Mouse (Mus musculus): ENCODE results near the gene Thyn1. TPM values are rescaled to one million over a fixed set of nuclear protein-coding genes. Genes with fewer than 3 reads are reported as not detected.

Thyn1 gene
- polyA plus RNA-seq, 1 experiment from 2014 or later: 95.5 TPM

DNA sequence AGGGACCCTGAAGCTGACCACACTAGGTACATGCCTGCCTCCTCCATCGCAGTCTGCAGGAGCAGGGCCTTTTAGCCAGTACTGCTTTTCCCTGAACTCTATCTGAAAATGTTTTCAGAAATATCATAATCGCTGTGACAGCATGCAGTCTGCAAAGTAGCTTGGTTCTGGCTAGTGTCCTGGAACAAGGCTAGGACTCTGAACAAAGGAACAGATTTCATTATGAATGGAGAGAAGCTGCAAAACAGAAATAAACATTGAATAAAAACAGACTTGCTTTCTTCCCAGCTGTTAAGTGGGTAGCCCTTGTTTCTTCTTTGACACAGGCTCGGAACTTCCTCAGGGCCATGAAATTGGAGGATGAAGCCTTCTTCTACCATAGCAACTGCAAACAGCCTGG is 5.7 kb downstream of the Thyn1 start:
- H3K36me3 ChIP-seq: peaks cover 80% of the 10 kb centered on the region
- ATAC-seq (ENCODE audit: extremely low read depth, insufficient number of reproducible peaks, low FRiP score, low TSS enrichment): no peak
- H3K4me3 ChIP-seq: no peak overlapping the region
- no peaks in the 10 kb centered on the region for H3K27me3 ChIP-seq (replicated peaks)
- 88% methylated on average over 3 of the region's 3 CpGs for WGBS
- no peak overlapping the region for H3K4me2 ChIP-seq
- no peak overlapping the region for H3K27ac ChIP-seq (replicated peaks)
- no peaks in the 10 kb centered on the region for H3K9me3 ChIP-seq
- peaks cover 12% of the 10 kb centered on the region for H3K4me1 ChIP-seq
- H3K9ac ChIP-seq: no peak overlapping the region

DNA sequence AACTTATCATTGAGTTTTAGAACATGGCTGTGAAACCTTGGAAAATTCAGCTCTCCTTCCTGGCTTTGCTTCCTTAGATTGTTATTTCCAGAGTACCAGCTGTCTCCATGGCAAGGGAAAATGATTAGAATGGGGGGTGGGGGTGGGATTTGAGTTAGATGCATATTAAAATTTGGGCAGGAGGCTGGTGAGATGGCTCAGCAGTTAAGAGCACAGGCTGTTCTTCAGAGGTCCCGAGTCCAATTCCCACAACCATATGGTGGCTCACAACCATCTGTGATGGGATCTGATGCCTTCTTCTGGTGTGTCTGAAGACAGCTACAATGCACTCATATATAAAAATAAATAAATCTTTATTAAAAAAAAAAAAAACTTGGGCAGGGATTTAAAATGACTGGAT is 6.4 kb downstream of the Thyn1 start:
- Histone ChIP-seq H3K27ac (replicated peaks) (no peak overlapping the region), H3K27me3 (replicated peaks) (no peaks in the 10 kb centered on the region), H3K9me3 (no peaks in the 10 kb centered on the region), H3K9ac (no peak overlapping the region), H3K36me3 (peaks cover 86% of the 10 kb centered on the region), H3K4me2 (no peak overlapping the region), H3K4me3 (no peak overlapping the region), H3K4me1 (peaks cover 5% of the 10 kb centered on the region)
- WGBS: 85% methylated on average over 1 of the region's 1 CpGs
- no peak for ATAC-seq (ENCODE audit: extremely low read depth, insufficient number of reproducible peaks, low FRiP score, low TSS enrichment)

DNA sequence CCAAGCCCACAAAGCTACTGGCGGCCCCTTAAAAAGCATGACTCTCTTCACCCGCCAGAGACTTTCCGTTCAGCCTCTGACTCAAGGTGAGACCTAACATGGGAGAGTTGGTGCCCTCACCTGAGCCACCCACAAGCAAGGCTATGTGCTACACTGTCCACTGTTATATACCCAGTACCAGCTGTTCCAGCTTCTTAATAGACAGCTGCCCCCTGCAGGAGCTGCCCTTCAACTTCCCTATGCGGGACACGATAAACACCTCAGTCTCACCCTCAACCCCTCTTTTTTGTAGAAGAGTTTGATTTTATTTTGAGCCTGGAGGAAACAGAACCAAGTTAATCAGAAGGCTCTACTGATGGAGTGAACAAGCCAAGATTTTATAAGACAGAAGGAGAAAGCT is 7.4 kb downstream of the Thyn1 start:
- H3K27me3 ChIP-seq (replicated peaks): no peaks in the 10 kb centered on the region
- ATAC-seq (ENCODE audit: extremely low read depth, insufficient number of reproducible peaks, low FRiP score, low TSS enrichment): no peak
- H3K9ac ChIP-seq: no peak overlapping the region
- H3K9me3 ChIP-seq: no peaks in the 10 kb centered on the region
- no peak overlapping the region for H3K4me2 ChIP-seq
- H3K36me3 ChIP-seq: peaks cover 95% of the 10 kb centered on the region
- H3K4me3 ChIP-seq: no peak overlapping the region
- H3K4me1 ChIP-seq: no peaks in the 10 kb centered on the region
- no peak overlapping the region for H3K27ac ChIP-seq (replicated peaks)
- whole genome bisulfite sequencing: 90% methylated on average over 5 of the region's 5 CpGs

DNA sequence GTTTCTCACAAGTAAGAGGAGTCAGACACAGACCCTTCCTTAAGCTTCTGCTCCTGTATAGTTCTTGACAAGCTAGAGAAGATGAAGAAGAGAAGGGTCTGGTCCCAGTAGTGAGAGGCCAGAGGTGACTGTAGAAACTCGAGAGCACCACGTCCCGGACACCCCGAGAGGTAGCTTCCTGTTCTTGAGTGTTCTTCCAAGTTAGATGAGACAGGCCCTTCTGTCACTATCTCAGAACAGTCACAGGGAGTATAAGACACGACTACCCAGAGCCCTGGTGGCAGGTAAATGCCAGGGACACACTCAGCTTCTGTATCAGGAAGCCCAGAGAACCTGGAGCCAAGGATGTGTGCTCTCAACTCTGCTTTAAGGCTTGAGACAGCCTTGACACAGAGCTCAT is 9.7 kb downstream of the Thyn1 start:
- ATAC-seq (ENCODE audit: extremely low read depth, insufficient number of reproducible peaks, low FRiP score, low TSS enrichment): no peak
- Histone ChIP-seq H3K9me3 (no peaks in the 10 kb centered on the region), H3K27me3 (replicated peaks) (no peaks in the 10 kb centered on the region), H3K9ac (no peak overlapping the region), H3K4me1 (no peaks in the 10 kb centered on the region), H3K4me2 (no peak overlapping the region), H3K4me3 (no peak overlapping the region), H3K27ac (replicated peaks) (no peak overlapping the region), H3K36me3 (peaks cover 99% of the 10 kb centered on the region)
- 73% methylated on average over 5 of the region's 5 CpGs for WGBS

DNA sequence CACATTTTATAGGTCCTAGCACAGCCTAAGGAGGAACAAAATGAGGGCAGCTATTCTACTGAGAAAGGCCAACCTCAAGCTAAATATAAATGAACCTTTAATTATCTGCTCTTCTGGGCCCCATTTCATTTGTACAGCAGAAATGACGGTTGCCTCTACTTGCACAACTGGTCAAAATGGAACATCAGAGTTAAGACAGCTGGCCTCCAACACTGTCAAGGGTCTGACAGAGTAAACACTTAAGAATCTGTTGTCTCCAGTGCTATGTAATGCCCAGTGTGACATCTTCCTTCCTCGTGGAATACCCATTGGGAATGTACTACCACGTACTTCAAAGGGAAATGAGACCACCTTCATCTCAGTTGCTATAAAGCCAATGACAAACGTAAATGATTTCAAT is 12.1 kb downstream of the Thyn1 start:
- no peak overlapping the region for H3K27ac ChIP-seq (replicated peaks)
- no peaks in the 10 kb centered on the region for H3K4me1 ChIP-seq
- no peak overlapping the region for H3K4me2 ChIP-seq
- no peaks in the 10 kb centered on the region for H3K9me3 ChIP-seq
- no peaks in the 10 kb centered on the region for H3K27me3 ChIP-seq (replicated peaks)
- no peak overlapping the region for H3K4me3 ChIP-seq
- 83% methylated on average over 4 of the region's 4 CpGs for WGBS
- ATAC-seq (ENCODE audit: extremely low read depth, insufficient number of reproducible peaks, low FRiP score, low TSS enrichment): no peak
- H3K9ac ChIP-seq: no peak overlapping the region
- H3K36me3 ChIP-seq: peaks cover 99% of the 10 kb centered on the region

DNA sequence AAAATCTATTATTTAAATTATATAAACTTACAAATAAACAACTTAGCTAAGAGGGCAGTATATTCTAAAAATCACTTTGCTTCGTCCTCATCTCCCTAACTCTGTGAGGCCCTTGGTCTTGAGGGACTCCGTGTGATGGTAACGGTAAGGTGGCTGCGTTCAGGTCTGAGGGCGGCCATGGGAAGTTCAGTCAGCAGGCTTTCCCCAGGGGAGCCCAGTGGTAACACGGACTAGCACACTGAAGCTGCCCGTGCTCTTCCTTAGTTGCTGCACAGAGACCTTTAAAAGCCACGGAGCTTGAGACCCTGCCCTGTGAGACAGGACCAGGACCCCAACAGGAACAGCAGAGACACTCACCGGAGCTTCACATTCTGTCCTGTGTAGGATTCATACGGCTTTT is 19.5 kb downstream of the Thyn1 start:
- no peak overlapping the region for H3K27ac ChIP-seq (replicated peaks)
- ATAC-seq (ENCODE audit: extremely low read depth, insufficient number of reproducible peaks, low FRiP score, low TSS enrichment): no peak
- H3K4me3 ChIP-seq: no peak overlapping the region
- no peaks in the 10 kb centered on the region for H3K9me3 ChIP-seq
- peaks cover 67% of the 10 kb centered on the region for H3K36me3 ChIP-seq
- no peaks in the 10 kb centered on the region for H3K27me3 ChIP-seq (replicated peaks)
- H3K9ac ChIP-seq: no peak overlapping the region
- no peak overlapping the region for H3K4me2 ChIP-seq
- WGBS: 94% methylated on average over 10 of the region's 10 CpGs
- no peaks in the 10 kb centered on the region for H3K4me1 ChIP-seq

DNA sequence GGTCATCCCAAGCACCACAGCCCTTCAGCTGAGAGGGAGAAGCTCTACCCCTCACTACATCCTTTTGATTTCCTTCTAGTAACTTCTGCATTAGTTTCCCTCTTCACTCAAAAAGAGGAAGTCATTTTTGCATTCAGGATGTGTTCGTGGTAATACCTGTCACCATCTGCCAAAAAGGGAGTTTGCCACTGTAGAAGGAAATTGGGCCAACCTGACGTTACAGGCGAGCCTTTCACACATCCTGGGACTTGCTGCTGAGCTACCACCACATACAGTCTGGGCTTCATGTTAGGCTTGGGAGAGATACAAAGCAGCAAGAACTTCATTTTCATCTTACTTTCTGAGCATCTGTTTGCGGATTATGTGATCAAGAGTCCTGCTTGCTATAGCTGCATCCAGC is 24.2 kb downstream of the Thyn1 start:
- 83% methylated on average over 4 of the region's 4 CpGs for WGBS
- Histone ChIP-seq H3K27me3 (replicated peaks) (no peaks in the 10 kb centered on the region), H3K27ac (replicated peaks) (no peak overlapping the region), H3K4me2 (no peak overlapping the region), H3K9me3 (no peaks in the 10 kb centered on the region), H3K36me3 (peaks cover 37% of the 10 kb centered on the region), H3K9ac (no peak overlapping the region), H3K4me1 (peaks cover 25% of the 10 kb centered on the region), H3K4me3 (no peak overlapping the region)
- no peak for ATAC-seq (ENCODE audit: extremely low read depth, insufficient number of reproducible peaks, low FRiP score, low TSS enrichment)

DNA sequence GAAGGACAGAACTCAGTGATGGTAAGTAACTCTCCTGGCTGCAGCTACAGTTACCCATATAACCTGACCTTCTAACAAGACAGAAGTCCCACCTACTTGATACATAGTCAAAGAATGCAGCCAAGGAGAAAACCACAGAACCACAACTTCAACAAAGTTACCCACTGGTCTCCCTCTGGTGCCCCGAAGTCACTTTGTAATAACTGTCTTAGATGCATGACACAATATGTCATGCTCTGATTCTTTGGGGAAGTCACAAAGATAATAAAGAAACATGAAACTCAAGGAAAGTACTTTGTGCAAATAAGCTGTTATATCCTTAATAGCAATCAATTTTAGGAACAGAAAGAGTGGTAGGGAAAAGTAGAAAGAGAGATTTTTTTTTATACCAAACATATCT is 27.2 kb downstream of the Thyn1 start:
- Histone ChIP-seq H3K27me3 (replicated peaks) (no peaks in the 10 kb centered on the region), H3K9ac (no peak overlapping the region), H3K4me1 (peaks cover 39% of the 10 kb centered on the region), H3K27ac (replicated peaks) (no peak overlapping the region), H3K4me2 (peak overlapping the region; percentile 97), H3K36me3 (peaks cover 26% of the 10 kb centered on the region), H3K4me3 (peak overlapping the region; percentile 8; the same call in 1 of the 2 replicates), H3K9me3 (no peaks in the 10 kb centered on the region)
- ATAC-seq (ENCODE audit: extremely low read depth, insufficient number of reproducible peaks, low FRiP score, low TSS enrichment): no peak
- WGBS: 67% methylated on average over 1 of the region's 1 CpGs

DNA sequence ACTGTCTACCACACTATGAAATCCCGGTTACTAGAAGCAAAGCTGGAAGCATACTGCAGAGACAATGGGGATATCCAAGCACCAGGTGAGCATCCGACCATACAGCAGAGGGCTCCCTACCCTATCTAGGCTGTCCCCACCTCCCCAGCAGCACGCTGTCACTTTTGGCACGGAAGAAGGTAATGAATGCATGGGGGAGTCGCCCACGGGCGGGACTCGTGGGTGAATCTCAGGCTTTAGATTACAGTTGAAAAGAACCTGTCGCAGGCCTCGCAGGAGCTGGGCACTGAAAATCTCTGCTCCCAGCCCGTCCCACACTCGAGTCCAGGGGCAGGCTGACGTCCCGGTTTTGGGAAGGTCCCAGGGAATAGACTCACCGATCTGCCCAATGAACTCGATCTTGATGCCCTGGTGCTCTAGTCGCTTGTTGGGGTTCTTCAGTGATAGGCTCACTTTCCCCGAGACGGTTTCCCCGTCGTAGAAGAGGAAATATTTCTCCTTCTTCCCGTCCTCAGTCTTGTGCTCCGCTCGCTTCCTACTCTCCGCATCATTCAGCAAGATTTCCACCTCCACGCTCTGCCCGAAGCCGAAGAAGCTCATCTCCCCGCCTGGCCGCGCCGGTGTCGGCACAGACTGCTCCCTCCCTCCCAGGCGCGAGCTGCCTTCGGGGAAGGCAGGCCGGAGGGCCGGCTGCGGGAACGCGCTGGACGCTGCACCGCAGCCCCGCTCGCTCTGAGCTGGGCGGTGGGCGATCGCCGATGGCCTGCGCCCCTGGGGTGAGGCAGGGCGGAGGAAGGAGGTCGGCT is 29.7 kb downstream of the Thyn1 start:
- peaks cover 48% of the 10 kb centered on the region for H3K4me1 ChIP-seq
- peak; percentile 7; the same call in 1 of the 2 replicates for ATAC-seq (ENCODE audit: extremely low read depth, insufficient number of reproducible peaks, low FRiP score, low TSS enrichment)
- H3K9me3 ChIP-seq: no peaks in the 10 kb centered on the region
- under 1% methylated on average over 52 of the region's 52 CpGs for WGBS
- no peaks in the 10 kb centered on the region for H3K27me3 ChIP-seq (replicated peaks)
- H3K9ac ChIP-seq: peak overlapping the region; percentile 99
- peak overlapping the region; percentile 99 for H3K4me3 ChIP-seq
- H3K36me3 ChIP-seq: peaks cover 18% of the 10 kb centered on the region
- H3K27ac ChIP-seq (replicated peaks): peak overlapping the region; percentile 93
- H3K4me2 ChIP-seq: peak overlapping the region; percentile 97

DNA sequence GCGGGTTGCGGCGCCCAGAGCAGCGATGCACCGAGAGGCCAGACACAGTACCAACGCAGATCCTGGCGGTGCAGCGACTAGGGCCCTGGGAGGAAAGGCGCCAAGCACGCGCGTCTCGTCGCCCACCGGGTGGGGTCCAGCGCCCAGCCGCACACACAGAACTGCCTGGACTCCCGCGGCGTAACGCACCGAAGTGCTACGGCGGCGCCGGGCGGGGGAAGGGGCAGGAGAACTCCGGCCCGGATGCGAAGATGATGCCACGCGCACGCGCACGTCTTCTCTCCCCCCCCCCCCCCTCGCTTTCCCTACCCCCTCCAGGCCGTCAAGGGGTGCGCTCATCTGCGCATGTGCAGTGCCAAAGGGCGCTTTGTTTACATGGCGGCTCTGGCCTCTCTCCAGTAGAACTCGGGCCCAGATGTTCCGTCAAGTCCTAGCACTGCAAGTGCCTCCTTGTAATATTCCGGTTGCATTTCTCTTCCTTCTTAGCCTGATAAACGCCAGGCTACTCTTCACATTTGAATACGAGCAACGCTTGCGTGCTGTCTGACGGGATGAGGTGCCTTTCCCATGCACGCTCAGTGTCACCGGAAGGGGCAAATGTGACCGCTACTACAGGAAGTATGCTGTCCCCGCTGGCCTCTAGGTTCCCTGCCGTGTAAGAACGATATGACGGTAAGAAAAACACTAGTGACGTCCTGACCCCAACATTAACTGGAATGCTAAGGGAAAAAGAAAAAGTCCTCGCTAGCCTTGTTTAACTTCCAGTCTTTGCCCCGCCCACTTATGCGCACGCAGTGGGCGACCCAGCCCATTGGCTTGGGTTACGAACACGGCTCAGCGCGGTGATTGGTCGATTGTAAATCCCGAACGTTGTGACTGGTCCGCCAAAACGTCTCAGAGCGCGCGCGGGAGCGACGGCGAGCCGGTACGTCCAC is 30.6 kb downstream of the Thyn1 start, which contains the start of the genes Vps26b and Ncapd3:
Vps26b (minus strand) TSS at position 238 of the 935 bp plus-strand sequence.
Ncapd3 (plus strand) TSS at position 348 of the 935 bp plus-strand sequence.
- H3K27me3 ChIP-seq (replicated peaks): no peaks in the 10 kb centered on the region
- peak; percentile 91 for ATAC-seq (ENCODE audit: extremely low read depth, insufficient number of reproducible peaks, low FRiP score, low TSS enrichment)
- no peaks in the 10 kb centered on the region for H3K9me3 ChIP-seq
- peaks cover 15% of the 10 kb centered on the region for H3K36me3 ChIP-seq
- H3K27ac ChIP-seq (replicated peaks): peak within 1 kb of the TSS; percentile 93
- peaks cover 48% of the 10 kb centered on the region for H3K4me1 ChIP-seq
- H3K4me2 ChIP-seq: peak within 1 kb of the TSS; percentile 97
- peak within 1 kb of the TSS; percentile 99 for H3K9ac ChIP-seq
- WGBS: under 1% methylated on average over 74 of the region's 80 CpGs
- H3K4me3 ChIP-seq: peak within 1 kb of the TSS; percentile 99

DNA sequence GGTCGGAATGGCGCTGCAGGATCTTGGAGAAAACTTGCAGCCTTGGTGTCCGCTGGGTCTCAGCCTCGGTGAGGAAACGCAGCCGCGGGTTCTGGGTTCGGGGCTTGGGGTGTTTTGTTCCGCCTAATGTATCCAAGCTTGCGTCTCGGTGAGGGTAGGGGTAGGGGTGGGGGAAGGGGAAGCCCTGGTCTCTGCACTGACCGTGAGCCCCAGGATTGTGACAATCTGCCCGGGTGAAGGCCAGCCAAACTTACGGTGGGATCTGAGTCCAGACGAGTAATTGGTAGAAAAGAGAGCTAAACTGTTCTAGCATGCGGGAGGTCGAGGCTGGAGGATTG is 31.2 kb downstream of the Thyn1 start:
- no peaks in the 10 kb centered on the region for H3K9me3 ChIP-seq
- peak overlapping the region; percentile 91 for H3K9ac ChIP-seq
- peak overlapping the region; percentile 97 for H3K4me2 ChIP-seq
- ATAC-seq (ENCODE audit: extremely low read depth, insufficient number of reproducible peaks, low FRiP score, low TSS enrichment): no peak
- H3K36me3 ChIP-seq: peaks cover 11% of the 10 kb centered on the region
- under 1% methylated on average over 17 of the region's 17 CpGs for whole genome bisulfite sequencing
- peaks cover 48% of the 10 kb centered on the region for H3K4me1 ChIP-seq
- H3K27me3 ChIP-seq (replicated peaks): no peaks in the 10 kb centered on the region
- H3K27ac ChIP-seq (replicated peaks): no peak overlapping the region
- H3K4me3 ChIP-seq: peak overlapping the region; percentile 99
